Mouse (Mus musculus) embryonic fibroblast, embryonic 13.5 days (primary cell): ENCODE results near the gene Tuba3a.

Experiments
- CTCF ChIP-seq: IDR thresholded peaks from 2 replicates; pipeline ENCODE4 v1.5.1; 2011; ENCODE audit warnings: mild to moderate bottlenecking, control low read depth, low read length, moderate library complexity, borderline replicate concordance; ENCODE audit not compliant: insufficient read depth
- POLR2A ChIP-seq: IDR thresholded peaks from 2 replicates; pipeline ENCODE4 v1.6.1; 2011; ENCODE audit warnings: low read depth, mild to moderate bottlenecking, control low read depth, low read length, moderate library complexity

GRCm38 (mm10) chr6:125232516-125232915, 53.3 kb downstream of the Tuba3a start:
- TF ChIP-seq CTCF: no peak
- no peak for TF ChIP-seq POLR2A
